Mouse (Mus musculus) intestine, embryonic 16.5 days (tissue): ENCODE data around the gene Ncln. TPM values are rescaled to one million over a fixed set of nuclear protein-coding genes. Genes with fewer than 3 reads are reported as not detected.
A peak's percentile ranks its signal among the peaks of the same experiment; 100 is the strongest.

Experiments used
- ATAC-seq: fragments of 200-750 bp; cut with Nextera tagmentation; 2 replicates; pipeline ENCODE4 v1.8.0; 2017; ENCODE audit warnings: moderate TSS enrichment, moderate library complexity
- H3K27ac ChIP-seq: fragments of 300-500 bp; sonication (generic); 2 replicates; pipeline ENCODE4 v1.5.1; 2014; ENCODE audit warnings: mild to moderate bottlenecking, low read length
- H3K27me3 ChIP-seq: fragments of 300-500 bp; sonication (generic); replicated peaks from 2 replicates; pipeline ENCODE4 v1.6.1; 2014; ENCODE audit warnings: low read length, control low read depth, mixed read lengths; ENCODE audit not compliant: control insufficient read depth, insufficient read depth
- H3K36me3 ChIP-seq: fragments of 300-500 bp; sonication (generic); 2 replicates; pipeline ENCODE4 v1.6.1; 2014; ENCODE audit warnings: low read length, control low read depth; ENCODE audit not compliant: control insufficient read depth, insufficient read depth
- H3K4me1 ChIP-seq: fragments of 300-500 bp; sonication (generic); 2 replicates; pipeline ENCODE4 v1.6.1; 2014; ENCODE audit warnings: low read length, control low read depth, mixed read lengths; ENCODE audit not compliant: control insufficient read depth, insufficient read depth
- H3K4me2 ChIP-seq: fragments of 300-500 bp; sonication (generic); 2 replicates; pipeline ENCODE4 v1.6.1; 2014; ENCODE audit warnings: low read depth, low read length, control low read depth
- H3K4me3 ChIP-seq: fragments of 300-500 bp; sonication (generic); 2 replicates; pipeline ENCODE4 v1.5.1; 2014; ENCODE audit warnings: mild to moderate bottlenecking, low read length
- H3K9ac ChIP-seq: fragments of 300-500 bp; sonication (generic); 2 replicates; pipeline ENCODE4 v1.6.1; 2014; ENCODE audit warnings: low read depth, low read length
- H3K9me3 ChIP-seq: fragments of 300-500 bp; sonication (generic); 2 replicates; pipeline ENCODE4 v1.6.1; 2016; ENCODE audit warnings: low read length, control low read depth; ENCODE audit not compliant: control insufficient read depth
- WGBS: fragments of 180-500 bp; shearing (Covaris S2); extraction: QIAGEN DNeasy Blood & Tissue Kit; methylation state at CpG from one replicate; pipeline ENCODE4 v1.1.7; 2014; 5-methylcytosine and 5-hydroxymethylcytosine counted together
- polyA plus RNA-seq: library from polyadenylated mRNA; unstranded; fragments of >200 nt; fragmentation: Nextera tagmentation; extraction: Ambion mirVana; gene quantifications from 2 replicates; pipeline ENCODE4 v1.2.1, GENCODE M21; 2015

Gene Ncln
- polyA plus RNA-seq, 1 experiment from 2014 or later: 126 TPM

DNA sequence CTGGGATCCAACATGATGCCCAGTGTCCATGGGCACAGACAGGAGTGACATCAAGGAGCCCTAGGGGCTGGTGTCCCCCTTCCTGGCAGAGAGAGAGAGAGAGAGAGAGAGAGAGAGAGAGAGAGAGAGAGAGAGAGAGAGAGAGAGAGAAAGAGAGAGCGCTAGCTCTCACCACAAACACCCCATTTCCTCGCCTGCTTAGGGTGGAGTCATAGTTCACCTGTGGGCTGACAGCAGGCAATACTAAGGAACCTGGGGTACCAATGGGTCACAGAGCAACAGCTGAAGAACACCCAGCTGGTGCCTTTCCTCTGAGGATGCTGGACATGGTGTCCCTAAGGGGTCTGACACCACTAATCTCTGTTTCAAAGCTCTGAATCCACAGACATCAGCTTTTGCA, 41.2 kb upstream of the Ncln start:
- ATAC-seq: no peak
- H3K36me3 ChIP-seq: peaks cover 17% of the 10 kb centered on the region; the same call in 1 of the 2 replicates
- H3K4me1 ChIP-seq: peaks cover 34% of the 10 kb centered on the region
- no peaks in the 10 kb centered on the region for H3K27me3 ChIP-seq
- H3K27ac ChIP-seq: no peak overlapping the region
- H3K4me3 ChIP-seq: no peak overlapping the region
- H3K4me2 ChIP-seq: no peak overlapping the region
- H3K9me3 ChIP-seq: no peaks in the 10 kb centered on the region
- no peak overlapping the region for H3K9ac ChIP-seq
- WGBS: 82% methylated on average over 2 of the region's 2 CpGs

DNA sequence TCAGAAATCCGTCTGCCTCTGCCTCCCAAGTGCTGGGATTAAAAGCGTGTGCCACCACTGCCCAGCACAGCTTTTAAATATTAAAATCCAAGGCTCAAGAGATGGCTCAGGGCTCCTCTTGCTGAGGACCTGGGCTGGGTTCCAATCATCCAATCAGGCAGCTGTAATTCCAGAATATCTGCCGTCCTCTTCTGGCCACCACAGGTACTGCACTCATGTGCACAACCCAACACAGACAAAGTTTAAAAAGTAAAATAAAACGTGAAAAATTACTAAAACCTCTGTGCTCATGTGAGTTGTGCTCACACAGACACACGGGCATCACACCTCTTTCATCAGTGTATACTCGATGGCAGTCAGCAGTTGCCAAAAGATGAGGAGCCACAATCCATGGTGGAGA, 40.5 kb upstream of the Ncln start:
- 78% methylated on average over 6 of the region's 6 CpGs for WGBS
- no peak overlapping the region for H3K4me3 ChIP-seq
- peaks cover 18% of the 10 kb centered on the region; the same call in 1 of the 2 replicates for H3K36me3 ChIP-seq
- peaks cover 28% of the 10 kb centered on the region for H3K4me1 ChIP-seq
- H3K9me3 ChIP-seq: no peaks in the 10 kb centered on the region
- H3K9ac ChIP-seq: no peak overlapping the region
- no peaks in the 10 kb centered on the region for H3K27me3 ChIP-seq
- no peak overlapping the region for H3K27ac ChIP-seq
- no peak for ATAC-seq
- no peak overlapping the region for H3K4me2 ChIP-seq

DNA sequence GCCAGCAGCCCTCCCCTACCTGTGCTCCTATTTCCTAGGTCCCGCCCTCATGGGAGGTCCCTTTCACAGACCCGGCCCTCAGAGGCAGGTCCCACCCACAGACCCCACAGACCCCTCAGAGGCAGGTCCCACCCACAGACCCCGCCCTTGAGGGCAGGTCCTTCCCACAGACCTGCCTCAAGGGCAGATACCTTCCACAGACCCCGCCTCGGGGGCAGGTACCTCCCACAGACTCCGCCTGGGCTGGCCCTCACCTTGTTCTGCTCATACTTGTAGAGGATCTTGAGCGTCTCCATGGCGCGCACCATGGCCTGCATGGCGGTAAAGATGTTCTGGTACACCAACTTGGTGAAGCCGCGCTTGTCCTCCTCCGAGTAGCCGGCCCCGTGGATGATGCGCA, 38.6 kb upstream of the Ncln start:
- Histone ChIP-seq H3K36me3 (peaks cover 20% of the 10 kb centered on the region), H3K4me2 (no peak overlapping the region), H3K4me1 (peaks cover 13% of the 10 kb centered on the region), H3K9me3 (no peaks in the 10 kb centered on the region), H3K27me3 (no peaks in the 10 kb centered on the region), H3K9ac (no peak overlapping the region), H3K4me3 (no peak overlapping the region), H3K27ac (no peak overlapping the region)
- 51% methylated on average over 16 of the region's 16 CpGs for WGBS
- peak; percentile 37 for ATAC-seq

DNA sequence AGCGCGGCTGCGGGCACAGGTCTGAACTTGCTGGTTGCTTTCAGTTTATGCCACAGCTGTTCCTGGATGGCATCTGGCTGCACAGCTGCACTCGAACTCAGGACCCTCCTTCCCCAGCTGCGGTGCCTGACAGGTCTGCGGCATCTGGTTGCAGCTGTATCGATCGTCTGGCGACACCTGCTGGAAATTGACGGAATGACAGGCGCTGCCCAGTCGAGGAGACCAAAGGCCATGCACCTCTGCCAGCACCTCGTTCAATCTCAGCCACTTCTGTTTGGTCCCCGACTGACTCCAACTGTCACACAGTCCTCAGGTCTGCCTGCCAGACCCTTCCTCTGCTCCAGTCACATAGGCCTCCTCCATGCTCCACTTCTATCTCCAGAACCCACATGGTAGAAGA, 30.6 kb upstream of the Ncln start:
- Histone ChIP-seq H3K27ac (no peak overlapping the region), H3K9ac (no peak overlapping the region), H3K36me3 (peaks cover 20% of the 10 kb centered on the region), H3K4me2 (no peak overlapping the region), H3K4me1 (peaks cover 11% of the 10 kb centered on the region), H3K9me3 (no peaks in the 10 kb centered on the region), H3K27me3 (no peaks in the 10 kb centered on the region), H3K4me3 (no peak overlapping the region)
- WGBS: 11% methylated on average over 14 of the region's 14 CpGs
- ATAC-seq: peak; percentile 10; the same call in 1 of the 2 replicates

DNA sequence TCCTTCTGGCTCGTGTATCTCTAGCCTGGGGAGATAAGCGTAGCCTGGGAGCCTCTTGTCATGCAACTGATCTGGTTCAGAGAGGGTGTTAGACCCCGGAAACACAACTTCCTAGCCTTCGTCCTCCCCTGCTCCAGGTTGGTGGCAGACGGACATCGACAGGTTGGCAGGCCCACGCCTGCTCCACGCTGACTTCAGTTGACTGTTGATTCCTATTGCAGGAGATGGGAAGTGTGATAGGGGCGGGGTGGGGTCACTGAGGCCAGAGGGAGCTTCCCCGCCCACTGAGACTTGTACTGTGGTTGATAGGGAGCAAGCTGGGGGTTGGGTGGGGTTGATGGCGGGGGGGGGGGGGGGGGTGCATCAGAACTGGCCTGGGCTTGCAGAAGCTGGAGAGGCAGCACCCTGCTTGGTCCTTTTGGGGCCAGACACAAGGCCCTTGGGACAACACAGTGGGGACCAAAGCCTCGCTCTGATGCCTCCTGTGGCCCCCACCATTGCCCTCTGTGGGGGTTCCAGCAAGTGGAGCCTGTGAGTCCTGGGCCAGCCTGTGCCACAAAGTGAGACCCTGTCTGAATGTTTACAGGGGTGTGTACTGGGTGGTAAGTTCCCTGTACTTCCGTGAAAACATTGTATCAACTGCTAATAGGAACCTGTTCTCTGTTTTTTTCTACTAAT, 29.0 kb upstream of the Ncln start:
- Histone ChIP-seq H3K4me3 (no peak overlapping the region), H3K4me2 (no peak overlapping the region), H3K9me3 (no peaks in the 10 kb centered on the region), H3K36me3 (peaks cover 13% of the 10 kb centered on the region), H3K27me3 (no peaks in the 10 kb centered on the region), H3K4me1 (peaks cover 11% of the 10 kb centered on the region), H3K9ac (no peak overlapping the region), H3K27ac (no peak overlapping the region)
- no peak for ATAC-seq
- WGBS: 51% methylated on average over 12 of the region's 13 CpGs

DNA sequence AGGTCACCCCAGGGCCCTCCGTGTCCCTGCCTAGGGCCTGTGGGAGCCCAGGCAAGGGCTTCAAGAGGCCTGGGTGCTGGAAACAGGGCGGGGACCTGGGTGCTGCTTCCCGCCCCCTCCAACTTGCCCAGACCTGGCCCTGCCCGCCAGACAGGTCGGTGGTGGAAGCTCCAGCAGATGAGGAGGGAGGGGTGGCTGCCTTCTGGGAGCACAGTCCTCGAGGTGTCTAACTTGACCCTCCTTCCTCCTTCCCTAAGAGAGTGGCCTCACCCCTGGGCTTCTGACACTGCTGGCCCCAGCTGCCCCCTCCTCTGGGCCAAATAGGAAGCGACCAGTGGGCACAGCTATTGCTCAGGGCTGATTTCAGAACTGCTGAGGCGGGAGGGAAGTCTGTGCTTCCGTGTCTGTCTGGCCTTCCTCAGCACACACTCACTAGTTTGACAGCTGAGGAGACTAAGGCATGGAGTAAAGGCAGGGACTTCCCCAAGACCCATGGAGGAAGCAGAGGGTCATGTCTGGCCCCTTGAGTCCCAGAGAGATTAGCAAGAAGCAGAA, 27.9 kb upstream of the Ncln start, which contains the start of gene Gna15:
Gene Gna15 (minus strand): TSS at position 175 of the 555 bp plus-strand sequence.
- Histone ChIP-seq H3K27ac (peak within 1 kb of the TSS; percentile 54), H3K4me2 (peak within 1 kb of the TSS; percentile 6; the same call in 1 of the 2 replicates), H3K4me1 (peaks cover 11% of the 10 kb centered on the region), H3K4me3 (peak within 1 kb of the TSS; percentile 19; the same call in 1 of the 2 replicates), H3K9me3 (no peaks in the 10 kb centered on the region), H3K36me3 (0 out of 2 replicates have a peak, but pooled peaks cover 5% of the 10 kb centered on the region), H3K9ac (peak within 1 kb of the TSS; percentile 51; the same call in 1 of the 2 replicates), H3K27me3 (no peaks in the 10 kb centered on the region)
- 18% methylated on average over 9 of the region's 9 CpGs for WGBS
- ATAC-seq: peak; percentile 38; the same call in 1 of the 2 replicates

DNA sequence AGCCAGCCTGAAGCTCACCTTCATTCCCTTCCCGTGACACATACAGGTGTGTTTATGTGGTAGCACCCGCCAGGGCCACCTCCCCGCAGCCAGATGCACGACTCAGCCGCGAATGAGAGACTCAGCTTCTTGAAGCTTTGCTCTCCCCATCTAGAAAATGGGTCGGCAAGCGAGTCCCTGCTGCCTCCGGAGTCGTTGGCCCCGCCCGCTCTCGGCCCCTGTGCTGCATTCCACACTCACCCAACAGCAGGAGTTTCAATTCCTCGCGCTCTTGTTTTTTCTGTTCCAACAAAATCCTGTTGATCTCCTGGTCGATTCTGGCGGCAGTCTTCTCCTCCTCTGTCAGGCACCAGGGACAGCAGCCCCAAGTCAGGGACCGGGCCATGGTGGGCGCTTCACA, 27.4 kb upstream of the Ncln start:
- peak overlapping the region; percentile 6; the same call in 1 of the 2 replicates for H3K4me2 ChIP-seq
- no peaks in the 10 kb centered on the region for H3K9me3 ChIP-seq
- peaks cover 11% of the 10 kb centered on the region for H3K4me1 ChIP-seq
- no peaks in the 10 kb centered on the region for H3K36me3 ChIP-seq
- H3K27ac ChIP-seq: peak overlapping the region; percentile 54; the same call in 1 of the 2 replicates
- 19% methylated on average over 19 of the region's 19 CpGs for WGBS
- H3K9ac ChIP-seq: peak overlapping the region; percentile 51; the same call in 1 of the 2 replicates
- H3K27me3 ChIP-seq: no peaks in the 10 kb centered on the region
- H3K4me3 ChIP-seq: peak overlapping the region; percentile 19; the same call in 1 of the 2 replicates
- no peak for ATAC-seq

DNA sequence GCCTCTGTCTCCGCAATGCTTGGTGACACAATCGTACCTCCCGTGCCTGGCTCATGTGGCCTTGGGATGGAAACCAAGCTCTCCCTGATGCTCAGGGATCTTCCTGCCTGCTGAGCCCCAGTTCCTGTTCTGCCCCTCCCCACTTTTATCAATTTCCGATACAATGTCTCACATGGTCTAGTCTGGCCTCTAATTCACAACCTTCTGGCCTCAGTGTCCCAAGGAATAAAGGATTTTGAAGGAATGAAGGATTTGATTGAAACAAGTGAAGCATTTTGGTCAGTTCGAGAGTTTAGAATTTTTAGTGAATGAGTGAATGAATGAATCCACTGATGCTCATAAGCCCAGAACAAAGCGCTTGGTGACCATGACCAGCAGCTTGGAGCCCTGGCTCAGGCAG, 26.9 kb upstream of the Ncln start:
- peaks cover 11% of the 10 kb centered on the region for H3K4me1 ChIP-seq
- H3K4me2 ChIP-seq: 0 out of 2 replicates have a peak overlapping the region, but pooled peaks have one; percentile 6
- H3K27me3 ChIP-seq: no peaks in the 10 kb centered on the region
- H3K9ac ChIP-seq: 0 out of 2 replicates have a peak overlapping the region, but pooled peaks have one; percentile 51
- WGBS: 72% methylated on average over 6 of the region's 6 CpGs
- no peak overlapping the region for H3K4me3 ChIP-seq
- no peak for ATAC-seq
- no peak overlapping the region for H3K27ac ChIP-seq
- no peaks in the 10 kb centered on the region for H3K36me3 ChIP-seq
- H3K9me3 ChIP-seq: no peaks in the 10 kb centered on the region

DNA sequence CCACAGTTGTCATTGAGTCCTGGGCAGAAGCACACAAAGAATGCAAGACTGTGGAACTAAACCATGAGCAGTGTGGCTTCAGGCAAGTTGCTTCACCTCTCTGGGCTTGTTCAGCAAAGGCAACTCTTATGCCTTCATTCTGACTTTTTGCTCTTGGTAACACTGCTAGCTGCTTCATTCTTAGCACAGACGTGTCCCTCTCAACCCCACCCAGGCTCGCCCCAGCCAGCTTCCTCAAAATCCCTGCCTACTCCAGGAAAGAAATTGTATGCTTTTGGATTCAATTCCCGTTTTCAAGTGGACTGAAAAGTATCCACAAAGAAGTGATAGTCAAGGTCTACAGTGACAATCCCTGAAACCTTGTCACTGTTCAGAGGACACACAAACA, 23.8 kb upstream of the Ncln start:
- Histone ChIP-seq H3K4me1 (peaks cover 11% of the 10 kb centered on the region), H3K27ac (no peak overlapping the region), H3K4me3 (no peak overlapping the region), H3K4me2 (no peak overlapping the region), H3K9ac (no peak overlapping the region), H3K36me3 (no peaks in the 10 kb centered on the region), H3K9me3 (no peaks in the 10 kb centered on the region), H3K27me3 (no peaks in the 10 kb centered on the region)
- WGBS: 61% methylated on average over 3 of the region's 3 CpGs
- ATAC-seq: no peak
